In the genomic region with DNA sequence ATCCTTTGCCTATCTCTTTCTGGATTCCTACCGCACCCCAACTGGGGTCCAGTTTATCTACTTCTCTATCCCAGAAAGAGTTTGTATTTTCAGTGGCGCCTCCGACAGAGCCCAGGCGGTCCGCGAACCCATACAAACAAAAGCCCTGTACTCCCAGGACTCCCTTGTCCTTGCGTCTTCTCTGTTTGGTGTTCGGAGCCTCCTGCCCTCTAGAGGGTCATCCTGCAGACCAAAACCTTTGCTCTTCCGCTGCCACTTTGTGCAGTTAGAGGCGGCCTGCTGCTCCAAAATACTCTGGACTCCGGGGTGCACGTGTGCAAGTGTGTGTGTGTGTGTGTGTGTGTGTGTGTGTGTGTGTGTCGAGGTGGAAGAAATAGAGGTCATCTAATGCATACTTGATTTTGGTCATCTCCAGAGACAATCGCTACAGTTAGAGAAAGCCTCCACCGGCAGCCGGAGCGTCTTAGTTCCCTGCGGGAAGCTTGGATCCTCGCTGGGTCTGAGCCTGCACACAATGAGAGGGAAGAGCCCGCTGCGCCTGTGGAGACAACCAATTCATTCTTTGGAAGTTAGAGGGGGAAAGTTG, we compare ENCODE assay signal across 8 mouse cellular contexts. TPM values are rescaled to one million over a fixed set of nuclear protein-coding genes. Genes with fewer than 3 reads are reported as not detected.
DNase-seq lines count a peak whose midpoint lies in the region; ATAC-seq and TF ChIP-seq lines count a peak whose summit lies in the region.

No protein-coding gene starts in this region.

- no peaks in the 10 kb centered on the region for H3K4me1 ChIP-seq in liver, adult 2 months (ENCODE audit: control insufficient read depth, insufficient read depth, low read length)

- H3K79me2 ChIP-seq in liver, adult 2 months (ENCODE audit: control insufficient read depth, insufficient read depth, low read length) = peaks cover 8% of the 10 kb centered on the region; the same call in 1 of the 2 replicates

- 7% methylated on average over 21 of the region's 21 CpGs for WGBS in liver, adult 2 months

- peak overlapping the region; percentile 67 for H3K4me3 ChIP-seq in liver, adult 2 months (ENCODE audit: insufficient read depth, low read depth, low read length)

- peak; percentile 65 for DNase-seq in liver, adult 2 months (ENCODE audit: extremely low read depth, low read depth, low spot score)
- no peak for DNase-seq in liver
- peak; percentile 35 for DNase-seq in brain, embryonic 14.5 days (ENCODE audit: low read depth)
- DNase-seq in forelimb bud, embryonic 11.5 days (ENCODE audit: low read depth, low spot score) = peak; percentile 31
- peak; percentile 56 for DNase-seq in kidney, adult 9 months
- DNase-seq in lung, postnatal 14 days = peak; percentile 30
- no peak for DNase-seq in c-Kit-positive CD71-positive TER-119-positive erythroid progenitor cells, embryonic 14.5 days (ENCODE audit: low spot score)

- no peaks in the 10 kb centered on the region for H3K27me3 ChIP-seq in liver, adult 2 months (ENCODE audit: control insufficient read depth, insufficient read depth, low read length)

- TF ChIP-seq CTCF in liver, adult 2 months (IDR thresholded peaks at IDR 0.05; ENCODE audit: low read depth, low read length) = no peak
- no peak for TF ChIP-seq CTCF in brain, embryonic 14.5 days (IDR thresholded peaks at IDR 0.05; ENCODE audit: borderline replicate concordance, extremely low read depth, insufficient read depth, insufficient read length)

- no peaks in the 10 kb centered on the region for H3K36me3 ChIP-seq in liver, adult 2 months (ENCODE audit: control insufficient read depth, insufficient read depth, low read length)

- peak overlapping the region; percentile 48 for H3K27ac ChIP-seq in liver, adult 2 months (replicated peaks; ENCODE audit: insufficient read depth, low read depth, low read length)

- peak overlapping the region; percentile 71 for H3K9ac ChIP-seq in liver, adult 2 months (ENCODE audit: low read depth, low read length)

- no peak for TF ChIP-seq POLR2A in liver, adult 2 months (IDR thresholded peaks at IDR 0.05; ENCODE audit: extremely low read depth, insufficient read depth, low read length)
- TF ChIP-seq POLR2A in brain, embryonic 14.5 days (IDR thresholded peaks at IDR 0.05; ENCODE audit: borderline replicate concordance, extremely low read depth, insufficient read depth, insufficient read length, poor library complexity, severe bottlenecking) = no peak

- no peak for ATAC-seq in CD4-positive, CD25-positive, alpha-beta regulatory T cell, adult 4 months

RNA-seq across cellular contexts. Expression of a gene that starts 1.1 kb away (rescaled TPM):
- 1.4 and 1.7 TPM in 2 replicates for total RNA-seq in liver, adult 2 months (2014; rRNA removed)
- polyA plus RNA-seq in liver, adult 2 months (2012; rRNA removed) = 0.56 and 0.60 TPM in 2 replicates
- polyA plus RNA-seq in brain, embryonic 14.5 days (2012; rRNA removed) = 0.83 and 1.6 TPM in 2 replicates
- polyA plus RNA-seq in CD4-positive, CD25-positive, alpha-beta regulatory T cell, adult 4 months (2017; shearing (Covaris generic)) = not detected

Comparison
In these comparisons a context has a peak if more than half of its experiments do, and no peak if none do; other contexts are left out.
1. DNase-seq: peak in liver, adult 2 months (single experiment), brain, embryonic 14.5 days (single experiment), forelimb bud, embryonic 11.5 days (single experiment), kidney, adult 9 months (single experiment) and lung, postnatal 14 days (single experiment); none in liver (single experiment) and c-Kit-positive CD71-positive TER-119-positive erythroid progenitor cells, embryonic 14.5 days (single experiment).